Mouse (Mus musculus) hindbrain, embryonic 11.5 days (tissue): ENCODE results near the gene Mrpl48. TPM values are rescaled to one million over a fixed set of nuclear protein-coding genes. Genes with fewer than 3 reads are reported as not detected.

Experiments
- ATAC-seq: fragments of 200-750 bp; cut with Nextera tagmentation; 2 replicates; pipeline ENCODE4 v1.8.0; 2017; ENCODE audit warnings: mild to moderate bottlenecking, moderate TSS enrichment, moderate library complexity; ENCODE audit not compliant: low FRiP score
- DNase-seq: peaks from one replicate; pipeline ENCODE4 v3.0.0-alpha.2; 2015; ENCODE audit warnings: low spot score
- H3K27ac ChIP-seq: fragments of 300-500 bp; sonication (generic); 2 replicates; pipeline ENCODE4 v1.5.1; 2014; ENCODE audit warnings: mild to moderate bottlenecking, low read depth, low read length
- H3K27me3 ChIP-seq: fragments of 300-500 bp; sonication (generic); 2 replicates; pipeline ENCODE4 v1.6.1; 2014; ENCODE audit warnings: mild to moderate bottlenecking, low read length, moderate library complexity, mixed read lengths; ENCODE audit not compliant: control insufficient read depth, insufficient read depth
- H3K36me3 ChIP-seq: fragments of 300-500 bp; sonication (generic); 2 replicates; pipeline ENCODE4 v1.6.1; 2014; ENCODE audit warnings: mild to moderate bottlenecking, low read length, moderate library complexity, mixed read lengths; ENCODE audit not compliant: control insufficient read depth, insufficient read depth
- H3K4me1 ChIP-seq: fragments of 300-500 bp; sonication (generic); replicated peaks from 2 replicates; pipeline ENCODE4 v1.6.1; 2014; ENCODE audit warnings: low read length, mixed read lengths; ENCODE audit not compliant: control insufficient read depth, insufficient read depth
- H3K4me2 ChIP-seq: fragments of 300-500 bp; sonication (generic); replicated peaks from 2 replicates; pipeline ENCODE4 v1.6.1; 2014; ENCODE audit warnings: mild to moderate bottlenecking, low read depth, low read length
- H3K4me3 ChIP-seq: fragments of 300-500 bp; sonication (generic); 2 replicates; pipeline ENCODE4 v1.5.1; 2014; ENCODE audit warnings: low read depth, low read length
- H3K9ac ChIP-seq: fragments of 300-500 bp; sonication (generic); 2 replicates; pipeline ENCODE4 v1.6.1; 2014; ENCODE audit warnings: low read depth, low read length
- H3K9me3 ChIP-seq: fragments of 300-500 bp; sonication (generic); 2 replicates; pipeline ENCODE4 v1.6.1; 2016; ENCODE audit warnings: low read length; ENCODE audit not compliant: control insufficient read depth
- WGBS: fragments of 180-500 bp; shearing (Covaris S2); extraction: QIAGEN DNeasy Blood & Tissue Kit; methylation state at CpG from one replicate; pipeline ENCODE4 v1.1.7; 2014; 5-methylcytosine and 5-hydroxymethylcytosine counted together
- polyA plus RNA-seq: library from polyadenylated mRNA; unstranded; fragments of >200 nt; fragmentation: Nextera tagmentation; extraction: Ambion mirVana; gene quantifications from 2 replicates; pipeline ENCODE4 v1.2.1, GENCODE M21; 2014

Mrpl48 gene
- polyA plus RNA-seq, 1 experiment from 2014 or later = 73.1 TPM

DNA sequence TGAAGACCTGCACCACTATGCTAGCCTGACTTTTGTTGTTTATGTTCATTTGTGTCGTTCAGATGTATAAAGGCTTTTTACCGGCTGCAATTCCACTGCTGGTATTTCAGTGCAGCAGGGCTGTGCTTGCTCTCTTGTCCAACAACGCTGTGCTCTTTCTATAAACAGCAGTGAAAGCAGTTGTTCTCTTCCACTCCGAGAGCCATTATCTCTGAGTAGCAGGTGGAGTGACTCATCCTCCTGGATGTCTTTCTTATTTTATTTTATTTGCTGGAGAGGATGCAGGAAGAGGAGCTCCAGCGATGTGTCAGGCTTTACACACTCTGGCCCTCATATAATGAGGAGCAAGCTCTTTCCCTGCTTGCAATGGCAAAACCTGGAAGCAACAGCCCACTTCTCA, 7.9 kb downstream of the Mrpl48 start:
- Histone ChIP-seq H3K36me3 (no peaks in the 10 kb centered on the region), H3K27me3 (no peaks in the 10 kb centered on the region), H3K9me3 (no peaks in the 10 kb centered on the region), H3K4me2 (no peak overlapping the region), H3K4me1 (no peaks in the 10 kb centered on the region), H3K4me3 (no peak overlapping the region), H3K9ac (no peak overlapping the region), H3K27ac (no peak overlapping the region)
- ATAC-seq = no peak
- WGBS = 85% methylated on average over 5 of the region's 5 CpGs
- DNase-seq = no peak

DNA sequence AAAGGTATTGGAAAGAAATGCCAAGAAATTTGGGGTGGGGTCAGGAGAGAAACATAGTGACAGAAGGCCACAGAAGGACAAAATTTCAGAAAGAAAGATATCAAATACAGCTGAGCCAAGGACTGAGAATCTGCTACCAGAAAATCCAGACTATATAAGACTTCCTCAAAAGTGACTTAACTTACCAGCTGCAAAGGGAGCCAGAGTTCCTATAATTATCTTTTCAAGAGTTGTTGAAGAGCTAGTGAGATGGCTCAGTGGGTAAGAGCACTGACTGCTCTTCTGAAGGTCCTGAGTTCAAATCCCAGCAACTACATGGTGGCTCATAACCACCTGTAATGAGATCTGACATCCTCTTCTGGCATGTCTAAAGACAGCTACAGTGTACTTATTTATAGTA, 14.8 kb downstream of the Mrpl48 start:
- Histone ChIP-seq H3K4me3 (no peak overlapping the region), H3K4me1 (no peaks in the 10 kb centered on the region), H3K27ac (no peak overlapping the region), H3K9ac (no peak overlapping the region), H3K9me3 (no peaks in the 10 kb centered on the region), H3K4me2 (no peak overlapping the region), H3K36me3 (no peaks in the 10 kb centered on the region), H3K27me3 (no peaks in the 10 kb centered on the region)
- DNase-seq (no peak), ATAC-seq (no peak)

DNA sequence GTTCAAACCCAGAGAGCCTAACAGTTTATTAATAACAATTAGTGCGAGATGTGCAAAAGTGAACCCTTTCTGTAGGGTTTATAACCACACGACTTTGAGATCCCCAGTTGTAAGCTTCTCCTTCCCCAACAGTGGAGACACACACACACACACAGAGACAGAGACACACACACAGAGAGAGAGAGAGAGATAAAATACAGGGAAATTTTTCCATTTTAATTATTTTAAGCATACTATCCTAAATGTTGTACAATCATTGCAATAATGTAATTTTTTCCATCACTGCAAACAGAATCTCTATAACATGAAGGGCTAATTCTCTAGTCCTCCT, 16.6 kb downstream of the Mrpl48 start:
- H3K27ac ChIP-seq = no peak overlapping the region; the same call in 1 of the 2 replicates
- H3K9ac ChIP-seq = peak overlapping the region; percentile 75

DNA sequence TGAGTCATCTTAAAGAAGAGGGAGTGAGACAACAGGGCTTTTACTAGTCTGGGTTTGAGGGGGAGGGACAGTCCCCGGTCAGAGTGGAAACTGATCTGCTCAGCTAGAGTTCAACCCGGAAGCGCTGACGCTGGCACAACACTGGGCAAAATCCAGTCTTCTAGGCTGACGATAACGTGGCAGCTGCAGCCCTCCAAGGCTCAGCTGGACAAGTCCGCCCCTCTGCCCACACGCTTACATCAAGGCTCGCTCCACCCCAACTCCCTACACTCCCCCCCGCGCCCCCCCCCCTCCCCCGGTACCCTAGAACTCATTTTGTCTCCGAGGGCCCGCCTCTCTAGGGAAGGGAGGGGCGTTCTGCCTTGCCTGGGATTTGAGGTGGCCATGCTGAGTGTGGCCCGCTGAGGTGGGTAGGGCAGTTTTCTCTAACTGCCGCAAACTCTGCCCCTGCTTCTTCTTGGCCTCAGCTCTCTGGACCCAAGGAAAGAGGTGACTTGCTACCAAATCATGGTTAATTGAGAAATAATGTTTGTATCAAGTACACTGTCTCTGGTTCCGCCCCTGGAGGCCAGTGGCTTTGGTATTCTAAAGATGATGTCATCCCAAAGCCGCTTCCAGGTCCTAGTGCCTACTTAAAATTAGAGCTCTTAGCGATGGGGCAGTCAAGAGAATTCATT, 17.1 kb downstream of the Mrpl48 start:
- Histone ChIP-seq H3K9ac (peak overlapping the region; percentile 75), H3K27me3 (no peaks in the 10 kb centered on the region), H3K27ac (peak overlapping the region; percentile 65), H3K4me3 (peak overlapping the region; percentile 49), H3K4me2 (peak overlapping the region; percentile 50), H3K9me3 (no peaks in the 10 kb centered on the region), H3K4me1 (no peaks in the 10 kb centered on the region), H3K36me3 (no peaks in the 10 kb centered on the region)
- DNase-seq = peak; percentile 79
- 1% methylated on average over 14 of the region's 20 CpGs for WGBS
- ATAC-seq = peak; percentile 93

More for the DNA sequence above, 16.6 kb downstream of the Mrpl48 start:
- H3K9me3 ChIP-seq = no peaks in the 10 kb centered on the region
- H3K36me3 ChIP-seq = no peaks in the 10 kb centered on the region
- H3K27me3 ChIP-seq = no peaks in the 10 kb centered on the region
- H3K4me3 ChIP-seq = peak overlapping the region; percentile 49
- 10% methylated on average over 2 of the region's 2 CpGs for WGBS
- peak overlapping the region; percentile 50 for H3K4me2 ChIP-seq
- ATAC-seq (no peak), DNase-seq (no peak)
- H3K4me1 ChIP-seq = no peaks in the 10 kb centered on the region

DNA sequence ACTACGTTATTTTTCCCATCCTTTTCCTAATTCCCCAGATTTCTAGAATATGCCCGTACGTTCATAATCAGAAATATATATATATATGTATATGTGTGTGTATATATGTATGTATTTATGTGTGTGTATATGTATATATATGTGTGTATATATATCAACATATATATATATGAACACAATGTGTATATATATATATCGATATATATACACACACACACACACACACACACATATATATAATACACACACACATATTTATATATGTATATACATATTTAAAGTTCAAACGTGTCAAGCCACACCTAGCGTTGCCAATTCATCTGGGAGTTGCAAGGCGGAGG, 17.6 kb downstream of the Mrpl48 start:
- DNase-seq (no peak), ATAC-seq (no peak)
- Histone ChIP-seq H3K9ac (peak overlapping the region; percentile 75), H3K4me2 (peak overlapping the region; percentile 50), H3K27me3 (no peaks in the 10 kb centered on the region), H3K27ac (0 out of 2 replicates have a peak overlapping the region, but pooled peaks have one; percentile 65), H3K36me3 (no peaks in the 10 kb centered on the region), H3K4me1 (no peaks in the 10 kb centered on the region), H3K4me3 (peak overlapping the region; percentile 49), H3K9me3 (no peaks in the 10 kb centered on the region)
- WGBS = 48% methylated on average over 7 of the region's 7 CpGs

DNA sequence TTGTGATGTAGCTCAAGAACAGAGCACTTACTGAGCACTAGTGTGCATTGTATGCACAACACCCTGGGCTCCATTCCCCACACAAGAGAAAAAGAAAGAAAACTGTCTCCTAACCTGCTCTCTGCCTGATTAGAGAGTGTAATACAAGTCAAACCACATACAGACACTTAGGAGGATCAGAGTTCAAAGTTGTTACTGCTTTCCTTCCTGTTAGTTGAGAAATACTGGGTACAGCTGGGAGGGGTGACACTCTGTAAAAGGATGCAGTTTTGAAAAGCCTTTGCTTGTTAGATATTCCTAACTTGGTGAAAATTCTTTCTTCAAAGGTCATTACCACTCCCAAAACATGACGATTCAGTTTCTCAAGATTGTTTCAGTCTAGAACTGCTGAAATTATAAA, 18.3 kb downstream of the Mrpl48 start:
- H3K4me1 ChIP-seq = no peaks in the 10 kb centered on the region
- H3K27ac ChIP-seq = no peak overlapping the region
- H3K9me3 ChIP-seq = no peaks in the 10 kb centered on the region
- no peak overlapping the region for H3K4me3 ChIP-seq
- 86% methylated on average over 1 of the region's 1 CpGs for WGBS
- no peaks in the 10 kb centered on the region for H3K27me3 ChIP-seq
- H3K36me3 ChIP-seq = no peaks in the 10 kb centered on the region
- no peak overlapping the region for H3K9ac ChIP-seq
- no peak for ATAC-seq
- H3K4me2 ChIP-seq = no peak overlapping the region
- no peak for DNase-seq

DNA sequence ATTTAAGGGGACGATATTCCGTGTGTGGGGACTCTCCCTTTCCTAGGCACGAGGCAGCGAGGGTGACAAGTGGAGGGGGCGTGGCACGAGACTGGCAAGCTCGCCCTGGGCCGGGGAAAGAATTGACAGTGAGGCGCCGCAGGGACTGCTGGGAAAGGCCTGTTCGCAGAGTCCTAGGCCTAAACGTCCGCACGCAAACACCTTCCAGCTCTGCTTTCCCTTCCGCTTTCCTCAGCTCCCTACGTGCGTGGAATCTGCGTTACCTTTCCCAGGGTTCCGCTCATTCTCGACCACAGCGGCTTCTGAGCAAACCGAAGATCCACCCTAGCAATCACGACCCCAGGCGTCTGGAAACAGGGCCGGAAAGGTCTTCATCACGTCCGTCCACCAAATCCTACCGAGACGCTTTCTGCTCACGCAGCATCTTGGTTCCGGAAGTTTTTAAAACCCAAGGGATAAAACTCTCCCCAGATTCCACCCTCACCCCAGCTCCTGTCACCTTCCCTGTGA, 25.3 kb downstream of the Mrpl48 start:
- ATAC-seq (peak; percentile 89), DNase-seq (peak; percentile 93)
- Histone ChIP-seq H3K36me3 (no peaks in the 10 kb centered on the region), H3K4me1 (no peaks in the 10 kb centered on the region), H3K9ac (peak overlapping the region; percentile 85), H3K27ac (peak overlapping the region; percentile 88), H3K27me3 (no peaks in the 10 kb centered on the region), H3K9me3 (no peaks in the 10 kb centered on the region), H3K4me2 (peak overlapping the region; percentile 52), H3K4me3 (peak overlapping the region; percentile 49)
- under 1% methylated on average over 31 of the region's 31 CpGs for WGBS

DNA sequence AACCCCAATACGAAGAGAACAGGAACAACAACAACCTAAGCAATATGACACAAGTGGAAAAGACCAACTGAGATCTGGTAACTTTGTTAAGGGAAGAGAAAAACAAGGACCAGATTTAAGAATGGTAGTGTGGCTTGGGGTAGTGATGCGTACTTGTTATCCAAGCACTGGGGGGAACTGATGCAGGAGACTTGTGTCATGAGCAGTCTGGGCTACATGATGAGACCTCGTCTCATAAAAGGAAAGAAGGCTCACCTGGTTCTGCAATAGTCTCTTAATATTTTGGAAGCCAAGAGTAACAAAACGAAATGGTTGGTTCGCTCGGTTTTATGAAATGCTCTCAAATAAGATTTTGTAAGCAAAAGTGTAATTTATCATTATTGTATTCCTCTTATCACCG, 25.9 kb downstream of the Mrpl48 start:
- 41% methylated on average over 7 of the region's 7 CpGs for WGBS
- no peak overlapping the region for H3K27ac ChIP-seq

DNA sequence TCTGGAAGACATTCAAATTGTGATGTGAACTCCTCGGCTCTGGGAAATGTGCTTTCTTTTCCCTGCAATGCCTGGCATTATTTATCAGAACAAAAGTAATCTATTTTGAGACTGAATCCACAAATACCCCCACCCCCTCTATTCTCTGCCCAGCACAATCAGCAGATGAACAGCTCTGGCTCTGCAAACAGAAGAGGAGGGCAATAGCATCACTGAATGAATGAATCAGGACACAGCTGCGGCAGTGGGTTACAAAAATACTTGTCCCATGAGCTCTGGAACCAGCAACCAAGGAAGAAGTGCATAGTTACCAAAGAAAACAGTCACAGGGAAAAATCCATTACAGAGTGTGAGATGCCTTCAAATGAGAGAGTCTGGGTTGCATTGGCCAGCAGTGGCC, 29.3 kb downstream of the Mrpl48 start:
- Histone ChIP-seq H3K4me3 (no peak overlapping the region), H3K9ac (no peak overlapping the region), H3K27me3 (no peaks in the 10 kb centered on the region), H3K4me1 (no peaks in the 10 kb centered on the region), H3K36me3 (no peaks in the 10 kb centered on the region), H3K27ac (no peak overlapping the region), H3K9me3 (no peaks in the 10 kb centered on the region), H3K4me2 (no peak overlapping the region)
- ATAC-seq (no peak), DNase-seq (no peak)
- 86% methylated on average over 2 of the region's 2 CpGs for WGBS

More for the DNA sequence above, 25.9 kb downstream of the Mrpl48 start:
- Histone ChIP-seq H3K4me1 (no peaks in the 10 kb centered on the region), H3K4me3 (peak overlapping the region; percentile 49), H3K27me3 (no peaks in the 10 kb centered on the region), H3K9ac (peak overlapping the region; percentile 85), H3K36me3 (no peaks in the 10 kb centered on the region), H3K4me2 (peak overlapping the region; percentile 52), H3K9me3 (no peaks in the 10 kb centered on the region)
- ATAC-seq (no peak), DNase-seq (no peak)
